Mouse (Mus musculus) ovary, postnatal 36 days (tissue): ENCODE data around the gene Cacng8.
A peak's percentile ranks its signal among the peaks of the same experiment; 100 is the strongest.
"Not testable (repeated sequence)": the region's sequence is repeated elsewhere in the genome, so short reads cannot be mapped to it uniquely, and the experiment has no call there.

ENCODE experiments used
- DNase-seq: peaks from one replicate; pipeline ENCODE4 v3.0.0; 2022; ENCODE audit warnings: low spot score, mixed read lengths

Cacng8 gene

DNA sequence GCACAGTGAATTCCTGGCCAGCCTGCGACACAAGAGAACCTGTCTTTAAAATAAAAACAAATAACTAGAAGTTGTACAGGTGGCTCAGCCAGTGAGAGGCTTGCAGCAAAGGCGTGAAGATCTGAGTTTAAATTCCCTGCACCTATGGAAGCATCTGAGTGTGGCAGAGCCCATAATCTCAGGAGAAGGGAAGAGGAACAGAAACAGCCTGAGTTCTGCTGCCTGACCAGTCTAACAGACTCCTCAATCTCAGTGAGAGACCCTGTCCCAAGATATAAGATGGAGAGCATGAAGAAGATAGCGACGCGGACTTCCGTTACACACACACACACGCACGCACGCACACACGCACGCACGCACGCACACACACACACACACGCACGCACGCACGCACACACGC is 2.7 kb upstream of the Cacng8 start:
- no peak for DNase-seq

DNA sequence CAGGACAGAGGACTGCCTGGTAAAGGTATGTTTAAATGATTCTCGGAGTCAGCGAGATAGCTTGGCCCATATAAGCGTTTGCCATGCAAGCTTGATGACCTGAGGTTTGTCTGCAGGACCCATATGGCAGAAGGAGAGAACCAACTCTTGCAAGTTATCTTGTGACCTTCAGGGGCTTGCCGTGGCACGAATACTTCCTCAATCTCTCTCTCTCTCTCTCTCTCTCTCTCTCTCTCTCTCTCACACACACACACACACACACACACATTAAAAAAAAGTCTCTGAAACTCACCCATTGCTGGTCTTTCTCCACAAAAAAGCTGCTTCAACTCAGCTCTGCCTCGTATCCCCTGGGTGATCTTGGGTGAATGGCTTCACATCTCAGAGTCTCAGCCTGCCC is 1.6 kb upstream of the Cacng8 start:
- no peak for DNase-seq

DNA sequence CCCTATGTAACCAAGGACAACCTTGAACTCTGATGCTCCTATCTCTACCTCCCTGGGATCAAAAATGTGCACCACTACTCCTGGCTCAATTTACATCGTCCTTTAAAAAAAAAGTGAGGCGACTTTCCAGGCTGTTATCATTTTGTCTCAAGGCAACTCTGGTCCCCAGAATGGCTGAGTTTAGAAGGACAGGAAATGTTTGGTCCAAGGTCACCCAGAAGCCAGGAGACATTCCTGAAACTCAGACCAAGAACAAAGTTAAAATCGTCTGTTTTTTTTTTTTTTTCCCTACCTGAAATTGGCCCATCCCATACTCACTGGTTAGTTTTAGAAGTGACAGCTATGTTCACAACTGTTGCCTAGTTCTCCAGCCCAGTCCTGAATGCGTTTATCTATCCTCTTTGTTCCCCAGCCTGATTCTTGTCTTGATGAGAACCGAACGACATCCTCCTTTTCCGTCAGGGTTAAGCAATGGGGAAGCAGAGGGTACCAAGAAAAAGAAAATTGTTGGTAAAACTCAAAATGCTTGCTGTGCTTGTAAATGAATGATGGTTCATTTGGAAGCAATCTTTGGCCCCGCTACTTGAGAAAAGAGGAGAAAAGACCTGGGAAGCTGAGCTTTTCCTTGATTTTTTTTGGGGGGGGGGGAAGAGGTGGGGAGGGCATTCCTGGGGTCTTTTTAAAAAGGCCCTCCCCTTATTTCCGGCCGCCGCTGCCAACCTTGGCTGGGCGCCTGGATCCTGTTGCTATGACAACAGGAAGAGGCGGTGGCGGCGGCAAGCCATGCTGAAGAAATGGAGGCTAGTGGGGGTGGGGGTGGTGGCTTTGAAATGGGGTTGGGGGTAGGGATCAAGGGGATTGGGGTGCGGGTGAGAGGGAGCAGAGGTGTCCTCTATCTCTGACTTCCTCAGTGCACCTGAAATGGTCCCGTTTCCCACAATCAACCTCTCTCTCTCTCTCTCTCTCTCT is 755 bp upstream of the Cacng8 start:
- peak; percentile 61 for DNase-seq

DNA sequence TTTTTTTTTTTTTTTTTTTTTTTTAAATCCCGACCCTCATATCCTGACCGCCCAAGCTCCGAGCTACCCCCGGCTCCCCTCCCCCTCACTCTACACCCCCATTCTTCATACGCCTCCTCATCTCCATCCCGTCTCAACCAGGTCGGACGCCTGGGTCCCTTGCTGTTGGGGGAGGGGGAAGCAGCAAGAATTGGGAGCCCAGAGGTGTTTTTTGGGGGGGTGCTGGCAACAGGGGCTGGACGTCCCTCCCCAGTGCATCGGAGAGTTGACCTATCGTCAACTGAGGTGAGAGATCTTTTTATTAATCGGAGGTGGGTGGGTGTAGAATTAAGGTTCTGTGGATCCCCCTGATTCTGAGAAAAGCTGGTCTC is 583 bp downstream of the Cacng8 start:
- DNase-seq = no peak

DNA sequence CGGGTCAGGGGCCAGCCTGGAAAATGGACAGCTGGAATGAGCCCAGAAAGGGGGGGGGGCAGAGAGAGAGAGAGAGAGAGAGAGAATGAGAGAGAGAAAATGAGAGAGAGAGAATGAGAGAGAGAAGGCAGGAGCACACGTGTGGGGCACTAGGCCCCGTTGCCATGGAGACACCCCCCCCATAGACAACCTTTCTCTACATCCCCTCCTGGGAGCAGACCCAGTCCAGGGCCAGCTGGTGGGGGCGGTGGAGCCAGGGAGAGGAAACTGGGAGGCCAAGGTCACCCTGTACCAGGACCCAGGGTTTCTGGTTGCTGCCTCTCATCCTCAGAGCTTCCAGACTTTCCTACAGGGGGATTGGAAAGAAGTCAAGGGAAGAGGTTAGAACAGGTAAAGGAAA is 1.3 kb downstream of the Cacng8 start:
- peak; percentile 17 for DNase-seq

DNA sequence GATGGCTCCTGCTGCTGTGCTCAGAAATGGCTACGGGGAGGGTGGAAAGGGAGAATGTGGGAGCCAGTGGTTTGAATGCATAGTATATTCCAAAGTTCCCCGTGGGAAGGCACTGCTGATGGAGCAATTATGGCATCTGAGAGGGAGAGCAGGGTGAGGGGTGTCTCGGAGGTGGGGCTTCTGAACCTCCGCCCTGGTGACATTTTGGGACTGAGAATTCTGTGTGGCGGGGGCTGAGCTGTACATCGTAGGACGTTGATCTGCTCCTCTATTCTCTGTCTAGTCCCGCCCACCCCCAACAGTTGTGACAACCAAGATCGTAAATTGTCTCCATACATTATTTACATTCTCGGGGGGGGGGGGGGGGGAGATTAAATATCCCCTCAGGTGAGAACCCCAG is 6.9 kb downstream of the Cacng8 start:
- no peak for DNase-seq

DNA sequence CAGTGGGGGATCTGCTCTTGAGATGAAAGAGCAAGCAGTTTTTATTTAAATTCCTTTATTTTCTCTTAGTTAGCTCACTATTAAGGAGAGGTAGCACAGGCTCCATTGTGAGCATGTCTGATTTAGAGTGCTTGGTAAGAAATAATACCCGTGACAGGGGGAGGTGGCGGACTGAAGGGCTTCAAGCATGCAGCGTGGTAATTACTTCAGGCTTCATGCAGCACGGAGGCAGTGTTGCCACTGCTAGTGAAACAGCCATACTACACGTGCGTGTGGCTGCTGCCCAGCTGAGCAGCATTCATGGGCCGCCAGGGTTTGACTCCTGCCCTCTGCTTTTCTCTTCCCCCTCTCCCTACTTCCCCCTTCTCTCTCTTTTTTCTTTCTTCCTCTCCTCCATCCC is 7.3 kb downstream of the Cacng8 start:
- no peak for DNase-seq

DNA sequence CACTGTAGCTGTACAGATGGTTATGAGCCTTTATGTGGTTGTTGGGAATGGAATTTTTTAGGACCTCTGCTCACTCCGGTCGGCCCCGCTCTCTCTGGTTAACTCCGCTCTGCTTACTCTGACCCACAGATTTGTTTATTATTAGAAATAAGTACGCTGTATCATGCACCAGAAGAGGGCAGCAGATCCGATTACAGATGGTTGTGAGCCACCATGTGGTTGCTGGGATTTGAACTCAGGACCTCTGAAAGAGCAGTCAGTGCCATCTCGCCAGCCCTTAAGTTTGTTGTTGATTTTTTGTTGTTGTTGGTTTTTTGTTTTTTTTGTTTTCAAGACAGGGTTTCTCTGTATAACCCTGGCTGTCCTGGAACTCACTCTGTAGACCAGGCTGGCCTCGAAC is 7.9 kb downstream of the Cacng8 start:
- DNase-seq = not testable (repeated sequence)

DNA sequence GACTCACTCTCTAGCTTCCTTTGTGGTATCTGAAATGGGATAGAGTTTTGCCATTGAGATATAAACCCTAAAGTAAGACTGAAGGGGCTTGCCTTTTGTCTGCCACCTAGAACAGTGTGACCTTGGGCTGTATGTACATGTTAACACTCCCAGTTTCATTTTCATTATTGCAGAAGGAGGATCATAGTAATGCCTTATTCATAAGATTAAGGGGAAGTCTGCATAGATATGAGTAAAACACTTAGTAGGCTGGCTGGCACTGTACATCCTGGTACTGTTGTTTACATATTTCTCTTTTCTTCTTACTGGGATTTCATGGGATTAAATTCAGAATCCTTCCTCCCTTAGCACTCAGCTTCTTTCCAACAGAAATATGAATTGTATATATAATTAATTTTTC is 9.5 kb downstream of the Cacng8 start:
- DNase-seq = no peak

DNA sequence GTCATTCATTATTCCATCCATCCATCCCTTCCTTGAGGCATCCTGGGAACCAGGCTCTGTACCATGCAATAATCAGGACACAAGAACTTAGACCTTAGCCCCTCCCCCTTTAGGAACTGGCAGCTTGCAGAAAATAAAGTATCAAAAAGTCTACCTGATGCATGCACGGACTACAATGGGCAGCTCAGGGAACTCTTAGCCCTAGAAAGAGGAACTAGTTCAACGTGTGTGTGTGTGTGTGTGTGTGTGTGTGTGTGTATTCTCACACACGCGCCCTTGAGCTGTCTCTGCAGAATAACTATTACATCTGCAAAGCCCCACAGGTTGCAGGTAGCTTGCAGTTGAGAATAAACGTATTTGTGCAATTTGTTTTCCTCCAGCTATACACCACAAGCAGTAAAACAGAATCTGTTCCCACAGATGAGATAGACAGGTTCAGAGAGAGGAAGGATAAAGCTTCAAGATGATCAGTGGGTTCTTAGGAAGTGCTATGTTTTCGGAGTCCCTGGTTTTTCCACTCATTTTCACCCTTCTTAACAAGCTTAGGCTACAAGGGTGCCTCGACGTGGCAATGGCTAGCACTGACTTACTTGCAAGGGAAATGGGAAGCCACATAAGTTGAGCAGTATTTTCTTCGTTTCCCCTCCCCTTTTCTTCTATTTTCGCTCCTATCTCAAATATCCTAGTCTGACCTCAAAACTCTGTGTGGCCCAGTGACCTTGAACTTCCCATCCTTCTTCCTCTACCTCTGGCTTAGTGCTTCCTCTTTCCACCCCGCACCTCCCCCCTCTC is 19.4 kb downstream of the Cacng8 start:
- DNase-seq = no peak

DNA sequence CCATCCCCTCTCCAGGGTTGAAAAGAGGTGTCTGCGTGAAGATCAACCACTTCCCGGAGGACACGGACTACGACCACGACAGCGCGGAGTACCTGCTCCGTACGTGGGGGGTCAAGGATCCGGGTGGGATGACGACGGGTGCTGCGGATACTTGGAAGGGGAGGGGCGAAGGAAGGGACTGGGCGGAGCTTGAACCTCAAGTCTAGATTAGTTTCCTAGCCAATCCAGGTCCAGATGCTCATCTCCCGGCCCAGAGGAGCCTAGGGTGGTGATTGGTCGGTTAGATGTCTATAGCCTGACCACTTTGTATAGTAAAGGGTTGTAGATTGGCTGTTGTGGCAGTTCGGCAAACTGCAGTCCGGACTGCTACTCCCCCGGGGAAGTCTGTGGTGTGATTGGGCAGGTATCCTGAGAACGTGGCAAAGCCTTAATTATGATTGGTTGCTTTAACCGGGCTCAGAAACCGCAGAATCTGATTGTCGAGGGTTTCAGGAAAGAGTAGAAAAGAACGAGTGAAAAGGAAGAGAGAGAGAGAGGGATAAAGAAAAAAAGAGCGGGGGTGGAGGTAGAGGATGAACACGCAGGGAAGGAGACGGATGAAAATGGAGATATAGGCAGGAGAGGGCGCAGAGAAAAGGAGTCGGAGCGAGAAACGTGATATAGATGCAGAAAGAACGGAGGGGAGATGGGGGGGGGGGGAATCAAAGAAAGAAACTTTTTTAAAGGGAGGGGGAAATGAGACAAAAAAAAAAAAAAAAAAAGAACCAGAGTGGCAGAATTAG is 20.9 kb downstream of the Cacng8 start:
- no peak for DNase-seq

DNA sequence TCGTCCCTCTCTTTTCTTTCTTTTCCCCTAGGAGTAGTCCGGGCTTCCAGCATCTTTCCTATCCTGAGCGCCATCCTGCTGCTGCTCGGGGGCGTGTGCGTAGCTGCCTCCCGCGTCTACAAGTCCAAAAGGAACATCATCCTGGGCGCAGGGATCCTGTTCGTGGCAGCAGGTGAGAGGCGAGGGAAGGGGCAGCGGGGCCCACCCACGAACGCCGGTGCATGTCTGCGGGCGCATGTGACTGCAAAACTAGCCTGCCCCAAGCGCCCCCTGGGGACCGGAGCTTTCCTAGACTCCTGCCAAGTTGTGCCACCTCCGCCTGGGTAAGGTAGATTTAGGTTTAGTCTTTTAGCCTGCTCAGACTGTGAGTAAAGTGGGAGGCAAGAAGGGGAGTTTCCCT is 21.6 kb downstream of the Cacng8 start:
- DNase-seq = peak; percentile 27

DNA sequence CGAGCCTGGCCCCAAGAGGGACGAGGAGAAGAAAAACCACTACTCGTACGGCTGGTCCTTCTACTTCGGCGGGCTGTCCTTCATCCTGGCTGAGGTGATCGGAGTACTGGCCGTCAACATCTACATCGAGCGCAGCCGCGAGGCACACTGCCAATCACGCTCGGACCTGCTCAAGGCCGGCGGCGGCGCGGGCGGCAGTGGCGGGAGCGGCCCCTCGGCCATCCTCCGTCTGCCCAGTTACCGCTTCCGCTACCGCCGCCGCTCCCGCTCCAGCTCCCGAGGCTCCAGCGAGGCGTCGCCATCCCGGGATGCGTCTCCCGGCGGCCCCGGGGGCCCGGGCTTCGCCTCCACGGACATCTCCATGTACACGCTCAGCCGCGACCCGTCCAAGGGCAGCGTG is 24.4 kb downstream of the Cacng8 start:
- peak; percentile 58 for DNase-seq

DNA sequence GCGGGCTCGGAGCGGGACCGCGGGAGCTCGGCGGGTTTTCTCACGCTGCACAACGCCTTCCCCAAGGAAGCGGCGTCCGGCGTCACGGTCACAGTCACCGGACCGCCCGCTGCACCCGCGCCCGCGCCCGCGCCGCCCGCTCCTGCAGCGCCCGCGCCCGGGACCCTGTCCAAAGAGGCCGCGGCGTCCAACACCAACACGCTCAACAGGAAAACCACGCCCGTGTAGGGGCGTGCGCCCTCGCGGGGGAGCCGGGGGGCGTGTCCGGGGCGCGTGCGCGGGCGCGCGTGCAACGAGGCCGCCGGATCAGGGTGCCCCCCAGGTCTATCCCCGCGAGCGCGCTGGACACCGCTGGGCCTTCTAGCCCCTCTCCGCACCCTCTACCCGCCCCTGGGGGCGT is 24.9 kb downstream of the Cacng8 start:
- DNase-seq = peak; percentile 47

DNA sequence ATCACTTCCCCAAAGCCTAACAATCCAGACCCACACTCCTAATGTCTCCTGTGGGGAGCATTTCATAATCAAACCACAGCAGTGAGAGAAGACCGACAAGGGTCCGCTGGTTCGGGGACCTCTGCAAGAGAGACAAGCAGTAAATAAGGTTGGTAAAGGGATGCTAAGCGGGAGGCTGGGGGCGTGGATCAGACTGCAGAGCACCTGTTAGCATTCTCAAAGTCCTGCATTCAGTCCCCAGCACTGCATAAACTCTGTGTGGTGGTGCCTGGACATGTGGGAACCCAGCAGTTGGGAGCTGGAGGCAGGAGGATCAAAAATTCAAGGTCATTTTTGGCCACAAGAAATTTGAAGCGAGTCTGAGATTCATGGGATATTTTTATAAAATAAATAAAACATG is 29.5 kb downstream of the Cacng8 start:
- DNase-seq = no peak

DNA sequence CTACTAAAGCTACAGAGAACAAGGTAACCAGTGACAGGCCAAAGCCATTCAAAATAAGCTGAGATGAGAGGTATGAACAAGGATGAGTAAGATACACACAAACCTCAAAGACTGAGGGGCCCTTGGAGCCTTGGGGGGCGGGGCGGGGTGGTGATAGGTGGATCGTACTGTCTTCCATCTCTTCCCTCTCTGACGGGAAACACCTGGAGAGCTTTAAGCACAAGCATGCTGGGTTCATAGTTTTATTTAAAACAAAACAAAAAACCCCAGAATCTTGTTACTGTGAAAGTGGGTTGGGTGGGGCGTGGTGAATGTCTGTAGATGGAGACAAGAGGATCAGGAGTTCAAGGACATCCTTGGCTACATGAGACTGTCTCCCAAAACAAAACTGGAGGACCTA is 30.0 kb downstream of the Cacng8 start:
- DNase-seq = no peak

DNA sequence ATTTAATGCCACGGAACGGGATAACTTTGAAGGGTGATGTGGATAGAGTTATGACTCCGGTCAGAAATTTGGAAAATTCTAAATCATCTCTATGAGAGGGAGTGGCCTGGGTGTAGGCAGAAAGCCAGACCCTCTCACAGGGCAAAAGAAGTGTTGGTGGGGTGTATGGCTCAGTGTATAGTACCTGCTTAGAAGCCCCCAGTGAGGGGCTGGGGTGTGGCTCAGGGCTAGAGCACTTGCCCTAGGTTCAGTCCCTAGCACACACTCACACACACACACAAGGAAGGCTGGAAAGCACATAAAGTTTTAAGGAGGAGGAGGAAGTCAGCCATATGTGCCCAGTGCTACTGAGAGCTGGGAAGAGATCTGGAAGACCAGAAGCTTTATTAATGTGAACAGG is 30.8 kb downstream of the Cacng8 start:
- DNase-seq = no peak

DNA sequence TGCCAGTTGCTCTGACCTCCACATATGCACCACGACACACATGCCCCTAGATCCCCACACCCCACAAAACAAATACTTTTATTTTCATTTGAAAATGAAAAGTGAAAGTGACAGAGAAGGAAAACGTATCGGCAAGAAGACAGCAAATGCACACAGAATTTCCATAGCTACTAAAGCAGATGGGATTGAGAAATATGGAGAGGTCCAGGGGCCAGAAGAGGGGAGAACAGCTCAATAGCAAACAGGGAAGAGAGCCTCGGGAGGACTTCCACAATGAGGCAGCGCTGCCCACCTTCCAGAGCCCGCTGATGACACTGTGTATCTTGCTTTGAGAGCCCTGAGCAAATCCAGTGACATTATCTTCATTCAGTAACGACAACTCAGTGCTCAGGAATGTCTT is 31.6 kb downstream of the Cacng8 start:
- no peak for DNase-seq

DNA sequence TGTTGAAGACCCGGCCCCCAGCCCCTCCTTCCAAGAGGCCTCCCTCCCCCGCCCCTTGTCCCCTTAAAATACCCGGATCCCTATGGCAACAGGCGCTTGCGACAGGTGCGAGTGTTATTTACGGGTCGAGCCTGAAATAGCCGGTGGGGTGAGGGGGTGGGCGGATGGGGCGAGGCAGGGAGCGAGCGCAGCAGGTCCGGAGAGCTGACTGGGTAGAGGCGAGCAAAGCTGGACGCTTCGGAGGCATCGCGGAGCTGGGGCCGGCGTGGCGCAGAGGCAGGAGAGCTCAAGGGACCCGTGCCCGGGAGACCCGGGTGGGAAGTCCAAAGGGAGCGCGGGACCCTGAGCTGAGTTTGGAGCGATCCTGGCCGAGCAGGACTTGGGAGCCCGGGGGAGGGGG is 32.9 kb downstream of the Cacng8 start:
- no peak for DNase-seq

DNA sequence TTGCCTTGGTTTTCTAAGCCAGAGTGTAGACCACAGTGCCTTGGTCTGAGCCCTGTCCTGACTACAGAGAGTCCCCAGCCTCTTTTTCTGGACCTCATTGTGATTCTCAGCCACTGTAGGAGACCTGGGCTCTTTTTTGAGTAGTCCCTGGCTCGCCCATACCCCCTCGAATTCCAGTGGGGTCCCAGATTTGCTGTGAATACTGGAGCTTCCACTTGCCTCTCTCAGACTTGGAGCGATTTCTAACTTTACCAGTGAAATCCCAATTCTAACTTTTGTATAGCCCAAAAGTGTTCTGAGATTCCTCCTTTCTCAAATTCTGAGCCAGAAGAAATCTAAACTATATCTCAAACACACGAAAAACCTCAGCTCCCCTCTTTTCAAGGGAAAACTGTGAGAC is 33.4 kb downstream of the Cacng8 start, which contains the start of gene Cacng6:
Gene Cacng6 (plus strand): TSS at position 301 of the 400 bp plus-strand sequence.
- DNase-seq = no peak

DNA sequence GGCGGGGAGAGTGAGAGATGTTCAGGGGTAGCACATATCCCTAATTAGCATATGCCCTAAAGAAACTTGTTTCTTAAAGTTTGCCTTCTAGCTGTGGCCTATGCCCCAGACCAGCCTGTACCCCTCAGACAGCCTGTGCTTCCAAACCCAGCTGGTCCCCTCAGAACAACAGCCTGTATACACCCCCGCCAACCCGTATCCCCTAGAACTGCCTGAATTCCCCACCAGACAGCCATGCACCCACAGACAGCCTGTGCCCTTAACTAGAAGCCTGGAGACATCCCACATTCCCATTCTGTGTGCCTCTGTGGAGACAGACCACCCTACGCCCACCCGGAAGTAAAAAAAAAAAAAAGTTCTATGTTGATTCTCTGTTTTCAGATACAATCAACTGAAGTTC is 34.7 kb downstream of the Cacng8 start:
- DNase-seq = no peak

DNA sequence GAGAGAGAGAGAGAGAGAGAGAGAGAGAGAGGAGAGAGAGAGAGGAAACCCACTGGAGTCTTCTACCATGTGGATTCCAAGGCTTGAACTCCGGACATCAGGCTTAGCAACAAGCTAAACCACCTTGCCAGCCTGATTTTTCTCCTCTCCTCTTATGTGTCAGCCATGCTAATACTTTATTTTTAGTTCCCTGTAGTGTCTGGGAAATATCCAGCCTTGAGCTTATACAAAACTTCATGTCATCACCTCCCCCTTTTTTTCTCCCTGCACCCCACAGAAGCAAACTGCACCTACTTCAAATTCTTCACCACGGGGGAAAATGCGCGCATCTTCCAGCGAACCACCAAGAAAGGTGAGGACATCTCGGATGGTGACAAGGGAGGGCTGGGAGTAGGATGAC is 39.7 kb downstream of the Cacng8 start:
- DNase-seq = no peak
